Mouse (Mus musculus): ENCODE measurements around the gene Gm36210. TPM values are rescaled to one million over a fixed set of nuclear protein-coding genes. Genes with fewer than 3 reads are reported as not detected.

Gene Gm36210
- polyA plus RNA-seq, 1 experiment, result not detected

GRCm38 (mm10) chr7:4919971-4920370 lies 13.7 kb upstream of the Gm36210 start:
- Histone ChIP-seq H3K4me1 (ENCODE audit: control insufficient read depth, insufficient read depth, low read length) (peaks cover 54% of the 10 kb centered on the region), H3K4me3 (ENCODE audit: insufficient read depth, low read depth, low read length) (no peak overlapping the region), H3K27ac (ENCODE audit: insufficient read depth, low read depth, low read length) (no peak overlapping the region)
- WGBS, result 92% methylated on average over 21 of the region's 21 CpGs
- TF ChIP-seq POLR2A (IDR thresholded peaks at IDR 0.05; ENCODE audit: insufficient read depth, low read depth, low read length) (no peak), CTCF (IDR thresholded peaks at IDR 0.05; ENCODE audit: insufficient read depth, low read depth, low read length) (no peak)

- no peak overlapping the region for H3K4me3 ChIP-seq (ENCODE audit: insufficient read depth, low read depth, low read length)
- H3K4me1 ChIP-seq (ENCODE audit: control insufficient read depth, insufficient read depth, low read length), result peaks cover 50% of the 10 kb centered on the region
- WGBS, result 82% methylated on average over 21 of the region's 21 CpGs
- H3K27ac ChIP-seq (ENCODE audit: insufficient read depth, low read depth, low read length), result no peak overlapping the region
- TF ChIP-seq POLR2A (IDR thresholded peaks at IDR 0.05; ENCODE audit: insufficient read depth, low read depth, low read length) (no peak), CTCF (IDR thresholded peaks at IDR 0.05; ENCODE audit: insufficient read depth, low read depth, low read length) (no peak)
Measured at GRCm38 (mm10) chr7:4919096-4919495, 12.8 kb upstream of the Gm36210 start.

GRCm38 (mm10) chr7:4918681-4919080 lies 12.4 kb upstream of the Gm36210 start:
- TF ChIP-seq POLR2A (IDR thresholded peaks at IDR 0.05; ENCODE audit: insufficient read depth, low read depth, low read length) (no peak), CTCF (IDR thresholded peaks at IDR 0.05; ENCODE audit: insufficient read depth, low read depth, low read length) (no peak)
- Histone ChIP-seq H3K4me1 (ENCODE audit: control insufficient read depth, insufficient read depth, low read length) (peaks cover 46% of the 10 kb centered on the region), H3K4me3 (ENCODE audit: insufficient read depth, low read depth, low read length) (no peak overlapping the region), H3K27ac (ENCODE audit: insufficient read depth, low read depth, low read length) (no peak overlapping the region)
- WGBS, result 93% methylated on average over 15 of the region's 15 CpGs

GRCm38 (mm10) chr7:4917494-4917893 lies 11.2 kb upstream of the Gm36210 start:
- H3K27ac ChIP-seq (ENCODE audit: insufficient read depth, low read depth, low read length), result no peak overlapping the region
- no peak overlapping the region for H3K4me3 ChIP-seq (ENCODE audit: insufficient read depth, low read depth, low read length)
- no peak for TF ChIP-seq CTCF (IDR thresholded peaks at IDR 0.05; ENCODE audit: insufficient read depth, low read depth, low read length)
- TF ChIP-seq POLR2A (IDR thresholded peaks at IDR 0.05; ENCODE audit: insufficient read depth, low read depth, low read length), result no peak
- H3K4me1 ChIP-seq (ENCODE audit: control insufficient read depth, insufficient read depth, low read length), result peaks cover 43% of the 10 kb centered on the region
- WGBS, result 91% methylated on average over 2 of the region's 2 CpGs

- peak overlapping the region; percentile 98 for H3K4me3 ChIP-seq (ENCODE audit: insufficient read depth, low read depth, low read length)
- WGBS, result 3% methylated on average over 14 of the region's 14 CpGs
- peaks cover 32% of the 10 kb centered on the region for H3K4me1 ChIP-seq (ENCODE audit: control insufficient read depth, insufficient read depth, low read length)
- peak overlapping the region; percentile 95 for H3K27ac ChIP-seq (ENCODE audit: insufficient read depth, low read depth, low read length)
- TF ChIP-seq POLR2A (IDR thresholded peaks at IDR 0.05; ENCODE audit: insufficient read depth, low read depth, low read length) (no peak), CTCF (IDR thresholded peaks at IDR 0.05; ENCODE audit: insufficient read depth, low read depth, low read length) (no peak)
Measured at GRCm38 (mm10) chr7:4915669-4916416, 9.5 kb upstream of the Gm36210 start.

GRCm38 (mm10) chr7:4915007-4915665 lies 8.8 kb upstream of the Gm36210 start, which contains the start of gene Zfp628:
Zfp628 (plus strand) TSS chr7:4915217.
- TF ChIP-seq CTCF (IDR thresholded peaks at IDR 0.05; ENCODE audit: insufficient read depth, low read depth, low read length) (no peak), POLR2A (IDR thresholded peaks at IDR 0.05; ENCODE audit: insufficient read depth, low read depth, low read length) (peak; percentile 82)
- H3K27ac ChIP-seq (ENCODE audit: insufficient read depth, low read depth, low read length), result peak within 1 kb of the TSS; percentile 99
- peak within 1 kb of the TSS; percentile 98 for H3K4me3 ChIP-seq (ENCODE audit: insufficient read depth, low read depth, low read length)
- WGBS, result under 1% methylated on average over 56 of the region's 56 CpGs
- peaks cover 25% of the 10 kb centered on the region for H3K4me1 ChIP-seq (ENCODE audit: control insufficient read depth, insufficient read depth, low read length)

- Histone ChIP-seq H3K4me3 (ENCODE audit: insufficient read depth, low read depth, low read length) (no peak overlapping the region), H3K4me1 (ENCODE audit: control insufficient read depth, insufficient read depth, low read length) (peaks cover 11% of the 10 kb centered on the region), H3K27ac (ENCODE audit: insufficient read depth, low read depth, low read length) (no peak overlapping the region)
- WGBS, result 62% methylated on average over 5 of the region's 5 CpGs
- no peak for TF ChIP-seq POLR2A (IDR thresholded peaks at IDR 0.05; ENCODE audit: insufficient read depth, low read depth, low read length)
Measured at GRCm38 (mm10) chr7:4912248-4912647, 5.9 kb upstream of the Gm36210 start.

GRCm38 (mm10) chr7:4911561-4911960 lies 5.2 kb upstream of the Gm36210 start:
- peaks cover 12% of the 10 kb centered on the region for H3K4me1 ChIP-seq (ENCODE audit: control insufficient read depth, insufficient read depth, low read length)
- 0 out of 2 replicates have a peak, but pooled peaks have one; percentile 32 for TF ChIP-seq CTCF (IDR thresholded peaks at IDR 0.05; ENCODE audit: insufficient read depth, low read depth, low read length)
- TF ChIP-seq POLR2A (IDR thresholded peaks at IDR 0.05; ENCODE audit: insufficient read depth, low read depth, low read length), result no peak
- WGBS, result 24% methylated on average over 9 of the region's 9 CpGs
- H3K4me3 ChIP-seq (ENCODE audit: insufficient read depth, low read depth, low read length), result no peak overlapping the region
- H3K27ac ChIP-seq (ENCODE audit: insufficient read depth, low read depth, low read length), result no peak overlapping the region

GRCm38 (mm10) chr7:4902404-4902803 lies 3.9 kb downstream of the Gm36210 start:
- no peak overlapping the region for H3K27ac ChIP-seq (ENCODE audit: insufficient read depth, low read depth, low read length)
- H3K4me1 ChIP-seq (ENCODE audit: control insufficient read depth, insufficient read depth, low read length), result peaks cover 21% of the 10 kb centered on the region
- WGBS, result 61% methylated on average over 9 of the region's 9 CpGs
- TF ChIP-seq POLR2A (IDR thresholded peaks at IDR 0.05; ENCODE audit: insufficient read depth, low read depth, low read length) (no peak), CTCF (IDR thresholded peaks at IDR 0.05; ENCODE audit: insufficient read depth, low read depth, low read length) (no peak)
- no peak overlapping the region for H3K4me3 ChIP-seq (ENCODE audit: insufficient read depth, low read depth, low read length)
